Mouse (Mus musculus): ENCODE data around the gene Cldn14.

The Cldn14 gene

GRCm38 (mm10) chr16:93910735-93911665 is 97.6 kb downstream of the Cldn14 start:
- DNase-seq, result no peak

DNA sequence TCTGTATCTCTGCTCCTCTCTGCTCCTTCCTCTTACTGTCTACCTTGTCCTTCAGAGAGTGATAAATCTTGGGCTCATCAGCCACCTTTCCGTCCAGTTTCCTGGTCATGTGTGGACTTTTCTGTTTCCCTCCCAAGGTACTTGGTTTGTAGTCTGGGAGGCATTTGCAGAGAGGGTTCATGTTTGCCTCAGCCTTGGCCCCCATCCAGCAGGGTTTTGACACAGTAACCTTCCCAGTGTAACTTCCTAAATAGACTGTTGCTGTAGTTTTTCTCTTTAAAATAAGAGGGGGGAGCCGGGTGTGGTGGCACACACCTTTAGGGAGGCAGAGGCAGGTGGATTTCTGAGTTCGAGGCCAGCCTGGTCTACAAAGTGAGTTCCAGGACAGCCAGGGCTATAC is 98.7 kb downstream of the Cldn14 start:
- no peak for DNase-seq

GRCm38 (mm10) chr16:93908196-93908595 is 100.4 kb downstream of the Cldn14 start:
- no peak for DNase-seq

- DNase-seq, result no peak
Observed at GRCm38 (mm10) chr16:93907761-93908160, 100.9 kb downstream of the Cldn14 start.

- DNase-seq, result peak; percentile 46 to 50
Observed at GRCm38 (mm10) chr16:93906156-93907014, 102.3 kb downstream of the Cldn14 start.

DNA sequence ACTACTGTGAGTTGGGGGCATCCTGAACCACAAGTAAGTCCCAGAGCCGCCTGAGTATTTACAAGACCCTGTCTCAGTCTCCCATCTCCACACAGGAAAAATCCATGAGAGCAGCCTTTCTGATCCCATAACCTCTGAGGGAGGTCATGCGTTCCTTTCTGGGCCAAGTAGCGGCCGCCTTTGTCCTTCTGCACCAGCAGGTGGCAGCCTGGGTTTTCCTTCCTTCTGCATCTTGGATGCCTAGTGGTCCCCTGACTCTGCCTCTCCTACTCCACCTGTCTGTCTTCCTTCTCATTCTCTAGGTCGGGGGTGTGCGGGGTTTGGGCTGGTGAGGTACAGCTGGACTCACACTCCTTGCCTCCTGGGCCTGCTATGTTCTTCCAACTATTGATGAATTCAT is 105.6 kb downstream of the Cldn14 start:
- no peak for DNase-seq

DNA sequence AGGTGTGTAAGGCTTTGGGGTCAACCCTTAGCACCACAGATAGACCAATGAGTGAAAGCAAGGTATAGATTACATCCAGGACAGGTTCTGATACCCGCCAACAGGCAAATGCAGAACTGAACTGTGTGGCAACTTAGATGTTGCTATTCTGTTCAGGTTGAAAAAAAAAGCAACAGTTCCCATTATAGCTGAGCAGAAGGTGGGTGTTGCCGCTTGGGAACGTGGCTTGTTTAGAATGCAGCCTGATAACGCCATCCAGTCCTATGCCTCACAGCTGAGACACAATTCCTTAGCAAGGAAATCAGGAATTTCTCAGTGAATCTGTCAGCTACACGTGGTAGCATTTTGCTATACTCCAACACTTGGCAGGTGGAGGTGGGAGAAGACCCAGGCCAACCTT is 115.4 kb downstream of the Cldn14 start:
- no peak for DNase-seq

GRCm38 (mm10) chr16:93890948-93891604 is 117.6 kb downstream of the Cldn14 start:
- DNase-seq, result no peak

- DNase-seq, result no peak
Observed at GRCm38 (mm10) chr16:93888481-93888880, 120.2 kb downstream of the Cldn14 start.

- no peak for DNase-seq
Observed at GRCm38 (mm10) chr16:93884722-93885113, 123.9 kb downstream of the Cldn14 start.

- peak; percentile 15 to 20 for DNase-seq
Observed at GRCm38 (mm10) chr16:93884086-93884721, 124.4 kb downstream of the Cldn14 start.

DNA sequence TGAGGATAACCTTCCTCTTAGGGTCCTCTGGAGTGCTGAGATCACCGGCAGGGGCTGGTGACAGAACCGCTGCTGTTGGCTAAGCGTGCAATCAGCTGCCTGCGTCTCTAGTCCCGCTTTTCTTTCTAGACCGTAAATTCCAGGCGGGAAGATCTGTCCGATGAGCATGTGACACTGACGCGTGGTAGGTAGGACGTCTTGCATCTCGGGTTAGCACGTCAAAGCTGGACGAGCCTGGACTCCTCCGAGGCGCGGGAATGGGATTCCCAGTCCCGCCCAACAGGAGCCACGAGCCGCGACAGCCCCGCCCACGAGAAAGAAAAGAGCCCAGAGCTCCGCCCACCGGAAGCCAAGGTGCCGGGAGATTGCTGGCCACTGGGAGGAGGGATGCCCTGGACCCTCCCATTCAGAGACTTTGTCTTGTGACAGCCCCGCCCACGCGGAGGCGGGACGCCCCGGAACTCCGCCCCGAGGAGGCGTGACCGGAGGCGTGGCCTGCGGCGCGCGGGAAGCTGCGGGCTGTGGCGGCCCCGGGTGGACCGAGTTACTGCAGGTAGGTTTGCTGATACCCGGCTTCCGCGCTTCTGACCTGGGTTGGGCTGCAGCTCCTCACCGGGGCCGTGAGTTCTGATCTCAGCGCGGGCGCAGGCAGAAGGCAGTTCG is 125.1 kb downstream of the Cldn14 start, which contains the start of gene Chaf1b:
Gene Chaf1b, plus strand, starts transcription at position 479 of the 663 bp plus-strand sequence.
- DNase-seq, result peak; percentile 97

GRCm38 (mm10) chr16:93877612-93878380 is 130.8 kb downstream of the Cldn14 start:
- no peak for DNase-seq

DNA sequence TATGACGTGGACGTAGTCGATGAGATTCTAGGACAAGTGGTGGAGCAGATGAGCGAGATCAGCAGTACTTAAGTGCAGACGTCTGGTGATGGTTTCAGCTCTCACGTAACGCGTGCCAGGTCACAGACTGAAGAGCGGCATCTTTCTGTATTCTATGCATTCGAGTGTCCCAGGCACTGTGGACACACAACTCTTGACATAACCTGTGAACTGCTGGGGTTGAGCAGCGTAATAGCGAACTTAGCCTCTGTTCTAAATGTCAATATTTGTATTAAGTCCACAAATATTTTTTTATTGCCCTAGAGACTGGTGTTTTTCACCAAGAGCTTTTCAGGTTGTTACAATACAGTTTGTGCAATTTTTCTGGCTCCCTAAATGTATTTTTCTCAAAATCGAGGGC is 133.8 kb downstream of the Cldn14 start:
- DNase-seq, result peak in 1 of 2 experiments; percentile 12

Data from lung, adult 18-20 months (tissue).